Mouse (Mus musculus): ENCODE data around the gene Zfp324.
A peak's percentile ranks its signal among the peaks of the same experiment; 100 is the strongest.

Zfp324 gene

GRCm38 (mm10) chr7:12966104-12966845 is 637 bp downstream of the Zfp324 start:
- peak; percentile 73 for DNase-seq (ENCODE audit: low read depth, low spot score)

GRCm38 (mm10) chr7:12970906-12971305 is 5.3 kb downstream of the Zfp324 start:
- no peak for DNase-seq (ENCODE audit: low read depth, low spot score)

- peak; percentile 99 for DNase-seq (ENCODE audit: low read depth, low spot score)
Measured at GRCm38 (mm10) chr7:12977682-12978389, 12.2 kb downstream of the Zfp324 start, which contains the start of gene Zfp446. TSS of gene Zfp446 (plus strand) at chr7:12977848.

- peak; percentile 44 for DNase-seq (ENCODE audit: low read depth, low spot score)
Measured at GRCm38 (mm10) chr7:12978931-12979722, 13.5 kb downstream of the Zfp324 start.

- peak; percentile 47 for DNase-seq (ENCODE audit: low read depth, low spot score)
Measured at GRCm38 (mm10) chr7:12979776-12980175, 14.1 kb downstream of the Zfp324 start.

GRCm38 (mm10) chr7:12980291-12980690 is 14.7 kb downstream of the Zfp324 start:
- no peak for DNase-seq (ENCODE audit: low read depth, low spot score)

- DNase-seq (ENCODE audit: low read depth, low spot score), result no peak
Measured at GRCm38 (mm10) chr7:12985724-12986123, 20.1 kb downstream of the Zfp324 start.

GRCm38 (mm10) chr7:12986906-12987305 is 21.3 kb downstream of the Zfp324 start:
- no peak for DNase-seq (ENCODE audit: low read depth, low spot score)

- DNase-seq (ENCODE audit: low read depth, low spot score), result no peak
Measured at GRCm38 (mm10) chr7:12987409-12988189, 22.0 kb downstream of the Zfp324 start.

- DNase-seq (ENCODE audit: low read depth, low spot score), result peak; percentile 82
Measured at GRCm38 (mm10) chr7:12992222-12992621, 26.6 kb downstream of the Zfp324 start.

- no peak for DNase-seq (ENCODE audit: low read depth, low spot score)
Measured at GRCm38 (mm10) chr7:12993148-12993547, 27.5 kb downstream of the Zfp324 start.

GRCm38 (mm10) chr7:12995862-12996261 is 30.2 kb downstream of the Zfp324 start:
- no peak for DNase-seq (ENCODE audit: low read depth, low spot score)

GRCm38 (mm10) chr7:12997230-12997629 is 31.6 kb downstream of the Zfp324 start:
- no peak for DNase-seq (ENCODE audit: low read depth, low spot score)

GRCm38 (mm10) chr7:12998053-12998452 is 32.4 kb downstream of the Zfp324 start, which contains the start of gene Slc27a5:
TSS of gene Slc27a5 (minus strand) at chr7:12998192.
- no peak for DNase-seq (ENCODE audit: low read depth, low spot score)

GRCm38 (mm10) chr7:12998851-12999250 is 33.2 kb downstream of the Zfp324 start, which contains the start of gene Trim28:
TSS of gene Trim28 (plus strand) at chr7:12999114.
- no peak for DNase-seq (ENCODE audit: low read depth, low spot score)

- no peak for DNase-seq (ENCODE audit: low read depth, low spot score)
Measured at GRCm38 (mm10) chr7:13001584-13001983, 35.9 kb downstream of the Zfp324 start.

GRCm38 (mm10) chr7:13003380-13003779 is 37.7 kb downstream of the Zfp324 start:
- no peak for DNase-seq (ENCODE audit: low read depth, low spot score)

- DNase-seq (ENCODE audit: low read depth, low spot score), result no peak
Measured at GRCm38 (mm10) chr7:13006011-13006410, 40.4 kb downstream of the Zfp324 start.

GRCm38 (mm10) chr7:13006531-13006930 is 40.9 kb downstream of the Zfp324 start:
- no peak for DNase-seq (ENCODE audit: low read depth, low spot score)

- DNase-seq (ENCODE audit: low read depth, low spot score), result no peak
Measured at GRCm38 (mm10) chr7:13007341-13008092, 41.9 kb downstream of the Zfp324 start.

Measured in CD4-positive, CD25-positive, alpha-beta regulatory T cell, adult 2 months (primary cell).